Mouse (Mus musculus) stomach, postnatal 0 days (tissue): ENCODE data around the gene Fbxw10. TPM values are rescaled to one million over a fixed set of nuclear protein-coding genes. Genes with fewer than 3 reads are reported as not detected.
A peak's percentile ranks its signal among the peaks of the same experiment; 100 is the strongest.

ENCODE experiments used
- ATAC-seq: fragments of 200-750 bp; cut with Nextera tagmentation; 2 replicates; pipeline ENCODE4 v1.8.0; 2017; ENCODE audit not compliant: low FRiP score, low TSS enrichment
- DNase-seq: peaks from one replicate; pipeline ENCODE4 v3.0.0-alpha.2; 2016; ENCODE audit warnings: low spot score
- H3K27ac ChIP-seq: fragments of 300-500 bp; sonication (generic); replicated peaks from 2 replicates; pipeline ENCODE4 v1.5.1; 2014; ENCODE audit warnings: mild to moderate bottlenecking, control low read depth
- H3K27me3 ChIP-seq: fragments of 300-500 bp; sonication (generic); 2 replicates; pipeline ENCODE4 v1.6.1; 2014; ENCODE audit warnings: low read length; ENCODE audit not compliant: control insufficient read depth, insufficient read depth
- H3K36me3 ChIP-seq: fragments of 300-500 bp; sonication (generic); 2 replicates; pipeline ENCODE4 v1.6.1; 2014; ENCODE audit warnings: low read length, mixed read lengths; ENCODE audit not compliant: control insufficient read depth, insufficient read depth
- H3K4me1 ChIP-seq: fragments of 300-500 bp; sonication (generic); replicated peaks from 2 replicates; pipeline ENCODE4 v1.6.1; 2014; ENCODE audit warnings: antibody characterized with exemption; ENCODE audit not compliant: control insufficient read depth, insufficient read depth
- H3K4me2 ChIP-seq: fragments of 300-500 bp; sonication (generic); replicated peaks from 2 replicates; pipeline ENCODE4 v1.6.1; 2014; ENCODE audit warnings: low read depth, mild to moderate bottlenecking, control low read depth, moderate library complexity
- H3K4me3 ChIP-seq: fragments of 300-500 bp; sonication (generic); 2 replicates; pipeline ENCODE4 v1.5.1; 2014; ENCODE audit warnings: low read depth, low read length, control low read depth
- H3K9ac ChIP-seq: fragments of 300-500 bp; sonication (generic); 2 replicates; pipeline ENCODE4 v1.6.1; 2014; ENCODE audit warnings: mild to moderate bottlenecking, low read length, control low read depth, mixed read lengths
- H3K9me3 ChIP-seq: fragments of 300-500 bp; sonication (generic); 2 replicates; pipeline ENCODE4 v1.6.1; 2016; ENCODE audit warnings: low read length; ENCODE audit not compliant: control insufficient read depth
- CTCF ChIP-seq: IDR thresholded peaks from 2 replicates; pipeline ENCODE4 v1.5.1; 2016; ENCODE audit warnings: antibody characterized with exemption, low read depth, mild to moderate bottlenecking, moderate library complexity
- EP300 ChIP-seq: optimal IDR thresholded peaks from 2 replicates; pipeline ENCODE3; 2016; ENCODE audit warnings: antibody characterized with exemption
- WGBS: fragments of 180-500 bp; shearing (Covaris S2); extraction: QIAGEN DNeasy Blood & Tissue Kit; methylation state at CpG from one replicate; pipeline ENCODE4 v1.1.7; 2014; 5-methylcytosine and 5-hydroxymethylcytosine counted together
- polyA plus RNA-seq: library from polyadenylated mRNA; unstranded; fragments of >200 nt; fragmentation: Nextera tagmentation; extraction: Ambion mirVana; gene quantifications from 2 replicates; pipeline ENCODE4 v1.2.1, GENCODE M21; 2015

The Fbxw10 gene
- 0.47 TPM in 2 replicates for polyA plus RNA-seq

DNA sequence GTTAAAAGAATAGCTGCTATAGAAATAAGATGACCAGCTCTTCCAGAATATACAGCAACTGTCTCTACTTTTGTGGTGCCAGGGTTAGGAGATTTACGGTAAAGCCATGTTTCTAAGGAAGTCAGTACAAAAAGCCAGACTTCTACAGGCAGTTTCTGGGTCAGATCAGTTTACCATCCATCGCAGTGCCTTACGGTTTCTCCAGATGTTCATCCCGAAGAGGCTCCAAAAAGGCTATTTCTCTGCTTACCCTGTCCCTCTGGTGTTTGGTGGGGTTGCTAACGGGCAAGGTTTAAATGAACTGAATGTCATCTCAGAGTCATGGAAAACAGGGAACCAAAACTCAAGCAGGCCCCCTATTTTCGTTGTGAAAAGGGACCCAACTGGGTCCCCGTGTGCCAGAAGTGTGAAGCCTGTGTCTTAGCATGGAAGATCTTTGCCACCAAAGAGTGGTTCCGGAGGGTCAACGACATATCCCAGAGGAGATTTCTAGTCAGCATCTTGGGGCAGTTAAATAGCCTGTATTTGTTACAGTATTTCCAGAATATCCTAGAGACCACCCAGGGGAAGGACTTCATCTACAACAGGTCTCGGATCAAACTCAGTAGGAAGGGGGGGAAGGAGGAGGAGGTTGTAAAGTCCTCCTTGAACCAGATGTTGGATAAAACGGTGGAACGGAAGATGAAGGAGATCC, at the start of gene Fbxw10:
Gene Fbxw10, plus strand, starts transcription at position 109 of the 694 bp plus-strand sequence.
- H3K4me2 ChIP-seq, result peak within 1 kb of the TSS; percentile 34
- ATAC-seq (no peak), DNase-seq (no peak)
- no peak within 1 kb of the TSS for H3K9ac ChIP-seq
- 0 out of 2 replicates have a peak within 1 kb of the TSS, but pooled peaks have one; percentile 13 for H3K27ac ChIP-seq
- no peak for TF ChIP-seq CTCF
- no peak for TF ChIP-seq EP300
- H3K27me3 ChIP-seq, result no peaks in the 10 kb centered on the region
- H3K9me3 ChIP-seq, result no peaks in the 10 kb centered on the region
- H3K4me1 ChIP-seq, result no peaks in the 10 kb centered on the region
- H3K36me3 ChIP-seq, result peaks cover 2% of the 10 kb centered on the region; the same call in 1 of the 2 replicates
- H3K4me3 ChIP-seq, result peak within 1 kb of the TSS; percentile 18; the same call in 1 of the 2 replicates
- WGBS, result 27% methylated on average over 12 of the region's 12 CpGs

DNA sequence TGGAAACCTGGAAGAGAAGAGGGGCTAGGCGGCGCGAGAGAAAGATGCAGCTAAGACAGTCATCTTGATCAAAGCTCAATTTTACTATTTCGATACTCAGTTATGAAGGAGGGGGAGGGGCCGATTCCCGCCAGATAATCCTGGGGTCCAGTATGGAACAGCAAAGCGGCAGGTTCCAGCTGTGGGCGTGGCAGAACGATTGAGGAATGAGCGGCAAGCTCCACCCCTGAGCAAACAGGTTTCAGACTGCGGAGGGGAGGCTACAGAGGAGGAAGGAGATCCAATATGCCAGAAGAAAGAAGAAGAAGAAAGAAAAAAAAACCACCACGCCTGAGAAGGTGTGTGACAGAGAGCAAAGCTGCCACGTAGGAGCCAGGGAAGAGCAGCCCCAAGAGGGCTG, 42.8 kb upstream of the Fbxw10 start:
- WGBS, result 45% methylated on average over 13 of the region's 13 CpGs

DNA sequence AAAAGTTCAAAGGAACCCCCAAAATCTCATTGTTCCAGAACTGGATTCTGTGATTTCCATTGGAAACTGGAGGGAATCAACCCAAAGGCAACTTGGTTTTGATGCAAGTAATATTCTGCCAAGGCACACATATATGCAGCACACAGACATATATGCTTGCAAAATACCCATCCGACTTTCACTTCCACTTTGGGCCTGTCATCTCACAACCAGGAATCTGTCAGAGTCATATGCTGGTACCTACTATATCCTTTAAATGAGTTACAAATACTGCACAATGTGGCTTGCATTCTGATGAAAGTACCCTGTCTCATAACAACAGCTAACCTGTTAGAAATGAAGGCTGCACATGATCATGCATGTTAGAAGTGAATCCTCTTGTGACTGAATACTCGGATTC, 38.9 kb upstream of the Fbxw10 start:
- no peak overlapping the region for H3K27ac ChIP-seq
- ATAC-seq (no peak), DNase-seq (no peak)
- H3K9ac ChIP-seq, result no peak overlapping the region
- no peaks in the 10 kb centered on the region for H3K27me3 ChIP-seq
- no peak overlapping the region for H3K4me2 ChIP-seq
- no peaks in the 10 kb centered on the region for H3K9me3 ChIP-seq
- TF ChIP-seq EP300 (no peak), CTCF (no peak)
- 89% methylated on average over 2 of the region's 2 CpGs for WGBS
- no peaks in the 10 kb centered on the region for H3K36me3 ChIP-seq
- no peak overlapping the region for H3K4me3 ChIP-seq
- no peaks in the 10 kb centered on the region for H3K4me1 ChIP-seq

More for the DNA sequence above, 42.8 kb upstream of the Fbxw10 start:
- Histone ChIP-seq H3K4me2 (0 out of 2 replicates have a peak overlapping the region, but pooled peaks have one; percentile 1), H3K36me3 (no peaks in the 10 kb centered on the region), H3K4me3 (no peak overlapping the region), H3K4me1 (no peaks in the 10 kb centered on the region), H3K27ac (no peak overlapping the region), H3K9ac (no peak overlapping the region), H3K27me3 (no peaks in the 10 kb centered on the region), H3K9me3 (no peaks in the 10 kb centered on the region)
- peak; percentile 46 for DNase-seq
- TF ChIP-seq CTCF (no peak), EP300 (no peak)
- ATAC-seq, result no peak

DNA sequence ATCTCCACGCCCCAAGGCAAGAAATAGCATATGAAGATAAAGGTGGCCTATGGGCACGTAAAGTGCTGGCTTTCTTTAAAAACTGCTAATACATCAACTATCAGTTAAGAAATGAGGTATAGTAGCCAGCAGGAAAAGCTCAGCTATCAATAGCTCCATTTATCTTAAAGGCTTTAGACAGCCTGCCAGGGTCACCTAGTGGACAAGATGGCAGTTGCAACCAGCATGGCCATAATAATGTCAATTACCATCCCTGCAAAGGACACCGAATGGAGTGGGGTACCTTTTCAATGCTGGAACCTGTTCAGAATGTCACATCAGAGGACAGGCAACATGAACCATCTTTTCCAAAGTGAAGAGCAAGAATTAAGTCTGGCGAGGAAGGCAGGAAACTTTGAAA, 37.7 kb upstream of the Fbxw10 start:
- no peak overlapping the region for H3K4me2 ChIP-seq
- H3K36me3 ChIP-seq, result no peaks in the 10 kb centered on the region
- TF ChIP-seq EP300, result no peak
- TF ChIP-seq CTCF, result peak; percentile 75
- no peak overlapping the region for H3K9ac ChIP-seq
- no peaks in the 10 kb centered on the region for H3K27me3 ChIP-seq
- ATAC-seq (no peak), DNase-seq (peak; percentile 46)
- 79% methylated on average over 4 of the region's 4 CpGs for WGBS
- H3K4me1 ChIP-seq, result no peaks in the 10 kb centered on the region
- H3K9me3 ChIP-seq, result no peaks in the 10 kb centered on the region
- H3K4me3 ChIP-seq, result no peak overlapping the region
- H3K27ac ChIP-seq, result no peak overlapping the region

DNA sequence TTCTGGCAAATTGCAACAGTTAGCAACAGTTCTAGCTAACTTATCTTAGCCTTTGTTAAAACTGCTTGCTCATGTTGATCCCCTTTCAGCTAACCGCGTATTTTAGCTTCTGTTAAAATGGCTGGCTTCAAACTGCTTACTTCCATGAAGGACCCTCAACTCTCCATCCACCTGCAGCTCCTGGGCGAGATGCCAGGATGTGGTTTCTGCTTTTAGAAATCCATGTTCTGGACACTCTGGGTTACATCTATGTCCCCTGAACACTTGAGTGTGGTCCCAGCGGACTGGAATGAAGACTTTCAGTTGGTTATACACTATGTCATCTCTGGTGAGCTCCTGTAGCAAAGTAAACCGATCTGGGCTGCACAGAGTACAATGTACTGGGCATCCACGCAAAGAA, 34.6 kb upstream of the Fbxw10 start:
- no peak for DNase-seq
- Histone ChIP-seq H3K4me3 (no peak overlapping the region), H3K4me2 (no peak overlapping the region), H3K27ac (no peak overlapping the region), H3K9ac (no peak overlapping the region), H3K9me3 (no peaks in the 10 kb centered on the region), H3K36me3 (no peaks in the 10 kb centered on the region), H3K4me1 (no peaks in the 10 kb centered on the region), H3K27me3 (no peaks in the 10 kb centered on the region)
- 84% methylated on average over 6 of the region's 6 CpGs for WGBS
- no peak for ATAC-seq
- no peak for TF ChIP-seq CTCF
- no peak for TF ChIP-seq EP300

DNA sequence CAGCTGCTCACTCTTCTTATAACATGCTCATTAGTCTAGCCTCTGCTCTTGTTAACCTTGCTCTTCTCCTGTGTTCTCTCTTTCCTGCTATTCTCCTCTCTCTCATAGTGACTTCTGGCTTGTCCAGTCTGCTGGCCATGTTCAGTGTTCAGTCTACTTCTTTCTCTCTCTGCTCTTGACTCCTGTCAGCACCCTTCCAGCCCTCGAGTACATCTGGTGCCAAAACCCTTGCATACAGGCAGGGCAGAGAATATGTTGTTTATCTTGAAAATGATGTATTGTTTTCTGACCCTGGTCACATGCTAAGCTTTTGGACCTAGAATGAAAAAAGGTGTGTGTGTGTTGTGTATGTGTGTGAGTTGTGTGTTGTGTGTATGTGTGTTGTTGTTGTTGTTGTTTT, 33.4 kb upstream of the Fbxw10 start:
- DNase-seq, result no peak
- H3K27ac ChIP-seq, result no peak overlapping the region

More for the DNA sequence above, 33.4 kb upstream of the Fbxw10 start:
- H3K27me3 ChIP-seq, result no peaks in the 10 kb centered on the region
- H3K9ac ChIP-seq, result no peak overlapping the region
- no peaks in the 10 kb centered on the region for H3K9me3 ChIP-seq
- TF ChIP-seq EP300, result no peak
- TF ChIP-seq CTCF, result no peak
- no peaks in the 10 kb centered on the region for H3K4me1 ChIP-seq
- H3K4me2 ChIP-seq, result no peak overlapping the region
- 13% methylated on average over 1 of the region's 1 CpGs for WGBS
- H3K36me3 ChIP-seq, result no peaks in the 10 kb centered on the region
- no peak for ATAC-seq
- no peak overlapping the region for H3K4me3 ChIP-seq
